Mouse (Mus musculus): ENCODE measurements around the gene Mafg. TPM values are rescaled to one million over a fixed set of nuclear protein-coding genes. Genes with fewer than 3 reads are reported as not detected.
A peak's percentile ranks its signal among the peaks of the same experiment; 100 is the strongest.
"Not testable (repeated sequence)": the region's sequence is repeated elsewhere in the genome, so short reads cannot be mapped to it uniquely, and the experiment has no call there.

Gene Mafg
- polyA plus RNA-seq (2016; fragmentation: Nextera tagmentation; extraction: Ambion mirVana): 22.7 and 28.2 TPM in 2 replicates

GRCm38 (mm10) chr11:120633520-120634343, at the start of gene Mafg:
TSS of gene Mafg (minus strand) at chr11:120633600.
- Histone ChIP-seq H3K4me3 (peak within 1 kb of the TSS; percentile 99), H3K9me3 (no peaks in the 10 kb centered on the region), H3K4me1 (peaks cover 44% of the 10 kb centered on the region), H3K27ac (peak within 1 kb of the TSS; percentile 99), H3K36me3 (peaks cover 9% of the 10 kb centered on the region), H3K27me3 (ENCODE audit: insufficient read depth, poor library complexity, severe bottlenecking) (no peaks in the 10 kb centered on the region)
- peak; percentile 96 for DNase-seq (ENCODE audit: low spot score)
- WGBS: 10% methylated on average over 58 of the region's 58 CpGs

- H3K9me3 ChIP-seq: no peaks in the 10 kb centered on the region
- no peak overlapping the region for H3K4me3 ChIP-seq
- 88% methylated on average over 5 of the region's 5 CpGs for WGBS
- H3K36me3 ChIP-seq: peaks cover 84% of the 10 kb centered on the region
- H3K27me3 ChIP-seq (ENCODE audit: insufficient read depth, poor library complexity, severe bottlenecking): no peaks in the 10 kb centered on the region
- no peak for DNase-seq (ENCODE audit: low spot score)
- H3K4me1 ChIP-seq: peaks cover 12% of the 10 kb centered on the region; the same call in 1 of the 2 replicates
- H3K27ac ChIP-seq: no peak overlapping the region
Measured at GRCm38 (mm10) chr11:120682683-120683082, 49.3 kb upstream of the Mafg start.

DNA sequence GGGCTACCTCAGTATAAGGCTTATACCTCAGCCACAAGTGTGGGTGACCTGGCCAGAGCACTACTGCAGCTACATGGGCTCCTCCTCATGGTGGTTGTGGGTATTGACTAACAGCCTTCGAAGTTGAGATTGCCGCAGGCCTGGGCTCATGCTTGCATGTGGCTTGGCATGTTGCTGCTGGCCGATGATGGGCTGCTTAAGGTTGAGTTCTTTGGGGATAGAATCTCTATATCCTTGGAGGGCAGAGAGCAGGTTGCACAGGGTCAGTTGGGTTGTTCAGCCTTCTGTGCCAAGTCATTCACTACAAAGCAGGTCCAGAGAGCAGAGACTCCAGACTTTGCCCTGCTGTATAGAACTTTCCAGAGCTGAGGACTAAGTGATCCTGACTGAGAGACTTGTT, 46.5 kb upstream of the Mafg start:
- Histone ChIP-seq H3K27me3 (ENCODE audit: insufficient read depth, poor library complexity, severe bottlenecking) (no peaks in the 10 kb centered on the region), H3K4me1 (peaks cover 22% of the 10 kb centered on the region; the same call in 1 of the 2 replicates)

DNA sequence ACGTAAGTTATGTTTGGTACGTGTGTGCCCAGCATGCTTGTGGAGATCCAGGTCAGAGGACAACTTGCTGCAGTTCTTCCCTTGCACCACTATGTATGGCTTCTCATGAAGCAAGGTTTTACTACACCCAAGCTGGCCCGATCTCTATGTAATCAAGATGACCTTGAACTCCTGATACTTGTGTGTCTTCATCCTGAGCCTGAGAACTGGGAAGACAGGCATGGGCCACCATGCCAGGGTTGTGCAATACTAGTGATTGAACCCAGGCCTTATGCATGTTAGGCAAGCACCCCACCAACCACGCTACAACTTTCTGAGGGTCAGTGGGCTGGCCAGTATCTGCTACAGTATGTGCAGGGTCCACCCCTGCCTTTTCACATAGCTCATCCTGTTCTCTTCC, 43.6 kb upstream of the Mafg start:
- H3K4me1 ChIP-seq: peaks cover 24% of the 10 kb centered on the region
- H3K4me3 ChIP-seq: no peak overlapping the region
- H3K9me3 ChIP-seq: no peaks in the 10 kb centered on the region
- H3K27me3 ChIP-seq (ENCODE audit: insufficient read depth, poor library complexity, severe bottlenecking): no peaks in the 10 kb centered on the region
- H3K36me3 ChIP-seq: peaks cover 62% of the 10 kb centered on the region
- WGBS: 83% methylated on average over 4 of the region's 4 CpGs
- no peak for DNase-seq (ENCODE audit: low spot score)
- H3K27ac ChIP-seq: no peak overlapping the region

More for the DNA sequence above, 46.5 kb upstream of the Mafg start:
- no peak for DNase-seq (ENCODE audit: low spot score)
- peaks cover 85% of the 10 kb centered on the region for H3K36me3 ChIP-seq
- 73% methylated on average over 3 of the region's 3 CpGs for WGBS
- no peaks in the 10 kb centered on the region for H3K9me3 ChIP-seq
- no peak overlapping the region for H3K27ac ChIP-seq
- no peak overlapping the region for H3K4me3 ChIP-seq

DNA sequence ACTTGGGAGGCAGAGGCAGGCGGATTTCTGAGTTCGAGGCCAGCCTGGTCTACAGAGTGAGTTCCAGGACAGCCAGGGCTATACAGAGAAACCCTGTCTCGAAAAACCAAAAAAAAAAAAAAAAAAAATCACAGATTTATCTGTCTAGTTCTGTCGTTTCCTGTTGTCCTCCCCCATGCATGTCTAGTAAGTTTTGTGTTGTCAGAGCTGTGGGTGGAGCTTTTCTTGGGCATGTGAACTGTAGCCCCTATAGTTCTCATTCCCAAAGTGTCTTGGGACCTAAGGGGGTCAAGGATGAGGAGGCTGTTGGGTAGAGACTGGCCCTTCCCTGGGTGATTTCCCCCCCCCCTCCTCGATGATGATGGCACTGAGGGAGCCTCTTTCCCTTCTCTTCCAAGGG, 42.5 kb upstream of the Mafg start:
- not testable (repeated sequence) for H3K27me3 ChIP-seq (ENCODE audit: insufficient read depth, poor library complexity, severe bottlenecking); H3K9me3 ChIP-seq; H3K27ac ChIP-seq; DNase-seq (ENCODE audit: low spot score); H3K4me3 ChIP-seq
- 81% methylated on average over 4 of the region's 5 CpGs for WGBS
- H3K36me3 ChIP-seq: peaks cover 56% of the 10 kb centered on the region
- H3K4me1 ChIP-seq: peaks cover 24% of the 10 kb centered on the region

DNA sequence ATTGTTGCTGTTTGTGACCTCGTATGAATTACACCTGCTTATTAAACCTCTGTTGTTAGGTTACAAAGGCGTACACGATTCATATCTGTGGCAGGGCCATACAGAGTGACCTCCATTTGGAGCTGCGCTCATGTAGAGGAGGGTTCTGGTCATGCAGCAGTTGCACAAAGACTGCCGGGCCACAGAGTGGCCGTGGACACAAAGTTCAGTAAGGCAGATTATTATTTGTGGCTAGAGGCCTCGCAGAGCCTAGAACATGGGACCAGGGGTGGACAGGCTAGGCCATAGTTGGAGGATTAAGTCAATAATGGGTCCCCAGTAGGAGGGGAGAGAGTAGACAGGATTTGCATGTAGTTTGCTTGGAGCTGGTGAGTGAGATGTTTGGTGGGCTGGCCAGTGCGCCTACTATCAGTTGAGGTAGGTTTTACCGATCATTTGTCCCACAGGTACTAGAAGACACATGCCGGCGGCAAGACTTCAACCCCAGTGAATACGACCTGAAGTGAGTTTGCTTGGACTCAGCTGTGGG, 40.3 kb upstream of the Mafg start:
- DNase-seq (ENCODE audit: low spot score): no peak
- WGBS: 39% methylated on average over 12 of the region's 12 CpGs
- H3K4me3 ChIP-seq: peak overlapping the region; percentile 86
- H3K9me3 ChIP-seq: no peaks in the 10 kb centered on the region
- H3K27me3 ChIP-seq (ENCODE audit: insufficient read depth, poor library complexity, severe bottlenecking): no peaks in the 10 kb centered on the region
- H3K36me3 ChIP-seq: peaks cover 34% of the 10 kb centered on the region
- H3K27ac ChIP-seq: peak overlapping the region; percentile 99
- H3K4me1 ChIP-seq: peaks cover 24% of the 10 kb centered on the region

DNA sequence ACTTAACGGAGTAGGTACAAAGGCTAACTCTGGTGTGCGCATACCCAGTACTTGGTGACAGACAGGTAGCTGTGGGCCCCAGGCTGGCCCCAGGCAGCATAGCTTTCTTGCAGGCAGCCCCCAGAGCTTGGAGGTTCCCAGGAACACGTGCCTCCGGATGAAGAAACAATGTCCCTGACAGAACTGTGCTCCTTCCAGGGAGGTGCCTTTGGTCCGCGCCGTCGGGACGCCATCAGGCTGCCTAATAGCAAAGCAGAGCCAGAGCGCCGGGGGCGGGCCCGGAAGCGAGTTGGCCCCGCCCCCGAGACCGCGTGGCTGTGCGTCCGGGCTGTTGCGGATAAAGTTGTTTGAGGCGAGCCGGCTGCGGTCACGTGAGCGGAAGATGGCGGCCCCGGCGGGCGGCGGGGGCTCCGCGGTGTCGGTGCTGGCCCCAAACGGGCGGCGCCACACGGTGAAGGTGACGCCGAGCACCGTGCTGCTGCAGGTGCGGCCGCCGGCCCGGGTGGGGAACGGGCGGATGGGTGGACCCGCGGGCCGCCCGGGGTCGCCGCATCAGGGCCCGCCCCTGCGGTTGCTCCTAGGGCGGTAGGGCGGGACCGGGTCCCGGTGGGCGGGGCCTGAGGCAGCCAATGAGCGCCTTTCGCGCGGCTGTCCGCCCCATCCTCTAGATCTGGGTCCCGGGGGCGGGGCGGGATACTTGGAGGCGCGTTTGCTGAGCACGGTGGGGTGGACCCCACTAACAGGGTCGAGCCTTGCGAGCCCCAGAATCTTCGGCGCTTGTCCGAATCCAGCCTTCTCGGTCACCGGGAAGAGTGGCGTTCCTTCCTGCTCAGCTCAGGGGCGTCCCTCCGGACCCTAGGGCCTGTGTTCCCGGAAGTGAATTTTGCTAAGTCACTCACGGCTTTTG, 39.5 kb upstream of the Mafg start, which contains the start of gene Aspscr1:
Gene Aspscr1 (plus strand): TSS at position 287 of the 907 bp plus-strand sequence.
- Histone ChIP-seq H3K36me3 (peaks cover 26% of the 10 kb centered on the region), H3K9me3 (no peaks in the 10 kb centered on the region), H3K4me1 (peaks cover 24% of the 10 kb centered on the region), H3K27me3 (ENCODE audit: insufficient read depth, poor library complexity, severe bottlenecking) (no peaks in the 10 kb centered on the region), H3K4me3 (peak within 1 kb of the TSS; percentile 86), H3K27ac (peak within 1 kb of the TSS; percentile 99)
- DNase-seq (ENCODE audit: low spot score): peak; percentile 97
- 1% methylated on average over 72 of the region's 83 CpGs for WGBS

DNA sequence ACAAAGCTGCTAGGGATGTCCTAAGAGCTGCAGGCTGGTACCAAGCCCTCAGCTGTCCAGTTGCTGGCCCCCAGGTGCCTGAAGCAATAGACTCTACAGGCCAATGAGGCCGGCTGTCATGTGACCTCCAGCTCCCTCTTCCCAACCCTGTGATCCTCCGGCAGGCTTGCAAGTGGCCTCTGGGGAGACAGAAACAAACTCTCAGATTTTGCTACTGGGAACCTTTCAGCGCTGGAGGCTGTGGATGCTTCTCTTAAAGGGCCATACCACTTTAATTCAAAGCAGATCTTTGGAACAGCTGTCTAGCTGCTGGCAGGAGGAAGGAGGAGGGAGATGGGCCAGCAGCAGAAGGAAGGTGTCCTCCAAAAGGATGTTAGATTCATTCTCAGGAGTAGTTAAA, 33.2 kb upstream of the Mafg start:
- Histone ChIP-seq H3K9me3 (no peaks in the 10 kb centered on the region), H3K27me3 (ENCODE audit: insufficient read depth, poor library complexity, severe bottlenecking) (peaks cover 50% of the 10 kb centered on the region), H3K27ac (peak overlapping the region; percentile 29; the same call in 1 of the 2 replicates), H3K4me1 (peaks cover 15% of the 10 kb centered on the region), H3K36me3 (no peaks in the 10 kb centered on the region), H3K4me3 (no peak overlapping the region)
- DNase-seq (ENCODE audit: low spot score): peak; percentile 86
- 3% methylated on average over 3 of the region's 3 CpGs for WGBS

DNA sequence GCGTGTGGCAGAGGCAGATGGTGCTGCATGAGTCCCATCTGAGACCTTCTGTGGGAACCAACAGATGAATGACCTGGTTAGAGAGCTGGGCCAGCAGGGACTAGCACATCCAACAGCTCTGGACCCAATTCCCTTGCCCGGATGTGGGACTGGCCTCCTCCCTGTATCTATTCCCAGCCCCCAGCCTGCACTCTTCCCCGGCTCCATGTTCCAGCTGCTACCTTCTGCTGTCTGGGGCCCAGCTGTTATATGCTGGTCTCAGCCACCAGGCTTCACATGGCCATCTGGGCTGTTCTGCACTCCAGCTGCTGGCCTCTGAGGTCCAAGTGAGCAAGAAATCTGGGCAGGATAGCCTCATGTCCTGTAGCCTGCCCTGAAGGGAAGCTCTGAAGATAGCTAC, 32.0 kb upstream of the Mafg start:
- H3K4me1 ChIP-seq: peaks cover 27% of the 10 kb centered on the region
- peaks cover 62% of the 10 kb centered on the region for H3K27me3 ChIP-seq (ENCODE audit: insufficient read depth, poor library complexity, severe bottlenecking)
- WGBS: 69% methylated on average over 3 of the region's 3 CpGs
- H3K36me3 ChIP-seq: no peaks in the 10 kb centered on the region
- H3K9me3 ChIP-seq: no peaks in the 10 kb centered on the region
- H3K4me3 ChIP-seq: no peak overlapping the region
- H3K27ac ChIP-seq: no peak overlapping the region
- DNase-seq (ENCODE audit: low spot score): no peak

- Histone ChIP-seq H3K27me3 (ENCODE audit: insufficient read depth, poor library complexity, severe bottlenecking) (peaks cover 79% of the 10 kb centered on the region), H3K4me1 (peaks cover 44% of the 10 kb centered on the region), H3K27ac (no peak overlapping the region), H3K4me3 (no peak overlapping the region), H3K9me3 (no peaks in the 10 kb centered on the region), H3K36me3 (no peaks in the 10 kb centered on the region)
- 86% methylated on average over 5 of the region's 5 CpGs for WGBS
- no peak for DNase-seq (ENCODE audit: low spot score)
Measured at GRCm38 (mm10) chr11:120663714-120664113, 30.3 kb upstream of the Mafg start.

GRCm38 (mm10) chr11:120662759-120663158, 29.4 kb upstream of the Mafg start:
- no peaks in the 10 kb centered on the region for H3K36me3 ChIP-seq
- peaks cover 89% of the 10 kb centered on the region for H3K27me3 ChIP-seq (ENCODE audit: insufficient read depth, poor library complexity, severe bottlenecking)
- no peaks in the 10 kb centered on the region for H3K9me3 ChIP-seq
- H3K27ac ChIP-seq: no peak overlapping the region
- no peak overlapping the region for H3K4me3 ChIP-seq
- H3K4me1 ChIP-seq: peaks cover 44% of the 10 kb centered on the region
- 56% methylated on average over 6 of the region's 6 CpGs for WGBS
- no peak for DNase-seq (ENCODE audit: low spot score)

DNA sequence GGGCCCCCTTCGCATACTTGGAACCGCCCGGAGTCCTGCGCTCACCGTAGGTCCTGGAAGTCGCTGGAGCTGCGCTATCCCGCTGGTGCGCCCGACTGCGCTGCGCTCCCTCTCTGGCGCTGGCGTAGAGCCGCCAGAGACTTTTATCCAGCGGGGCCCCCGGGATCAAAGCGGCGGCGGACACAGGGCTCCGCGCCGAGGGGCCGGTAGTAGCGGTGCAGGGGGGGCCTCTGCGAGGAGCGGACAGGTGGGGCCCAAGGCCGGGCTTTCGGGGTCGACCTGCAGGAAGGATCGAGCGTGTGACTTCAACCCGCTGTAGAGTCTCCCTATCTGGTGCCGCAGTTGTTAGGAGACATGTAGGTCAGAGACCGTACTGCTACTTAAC, 27.7 kb upstream of the Mafg start, which contains the start of gene Notum:
Gene Notum (minus strand): TSS at position 100 of the 385 bp plus-strand sequence.
- Histone ChIP-seq H3K9me3 (no peaks in the 10 kb centered on the region), H3K27ac (peak within 1 kb of the TSS; percentile 67), H3K4me1 (peaks cover 38% of the 10 kb centered on the region), H3K36me3 (no peaks in the 10 kb centered on the region), H3K27me3 (ENCODE audit: insufficient read depth, poor library complexity, severe bottlenecking) (peaks cover 98% of the 10 kb centered on the region), H3K4me3 (peak within 1 kb of the TSS; percentile 64)
- no peak for DNase-seq (ENCODE audit: low spot score)
- under 1% methylated on average over 35 of the region's 35 CpGs for WGBS

Data from heart, embryonic 10.5 days (tissue).